Mouse (Mus musculus) midbrain, embryonic 14.5 days (tissue): Measurements from ENCODE around the gene Rai1. TPM values are rescaled to one million over a fixed set of nuclear protein-coding genes. Genes with fewer than 3 reads are reported as not detected.

Source experiments
- ATAC-seq: fragments of 200-750 bp; cut with Nextera tagmentation; 2 replicates; pipeline ENCODE4 v1.8.0; 2017; ENCODE audit warnings: moderate number of reproducible peaks, moderate library complexity; ENCODE audit not compliant: low FRiP score, low TSS enrichment
- DNase-seq: peaks from one replicate; pipeline ENCODE4 v3.0.0-alpha.2; 2015
- H3K27ac ChIP-seq: fragments of 300-500 bp; sonication (generic); replicated peaks from 2 replicates; pipeline ENCODE4 v1.5.1; 2014; ENCODE audit warnings: mild to moderate bottlenecking, low read depth, low read length, moderate library complexity
- H3K27me3 ChIP-seq: fragments of 300-500 bp; sonication (generic); 2 replicates; pipeline ENCODE4 v1.6.1; 2014; ENCODE audit warnings: low read length, control low read depth, mixed read lengths; ENCODE audit not compliant: control insufficient read depth, insufficient read depth
- H3K36me3 ChIP-seq: fragments of 300-500 bp; sonication (generic); 2 replicates; pipeline ENCODE4 v1.6.1; 2014; ENCODE audit warnings: low read length, control low read depth; ENCODE audit not compliant: control insufficient read depth, insufficient read depth
- H3K4me1 ChIP-seq: fragments of 300-500 bp; sonication (generic); 2 replicates; pipeline ENCODE4 v1.6.1; 2014; ENCODE audit warnings: mild to moderate bottlenecking, antibody characterized with exemption, low read length, control low read depth; ENCODE audit not compliant: control insufficient read depth, insufficient read depth
- H3K4me2 ChIP-seq: fragments of 300-500 bp; sonication (generic); 2 replicates; pipeline ENCODE4 v1.6.1; 2014; ENCODE audit warnings: mild to moderate bottlenecking, low read length, moderate library complexity
- H3K4me3 ChIP-seq: fragments of 300-500 bp; sonication (generic); replicated peaks from 2 replicates; pipeline ENCODE4 v1.5.1; 2014; ENCODE audit warnings: low read depth, low read length
- H3K9ac ChIP-seq: fragments of 300-500 bp; sonication (generic); replicated peaks from 2 replicates; pipeline ENCODE4 v1.6.1; 2014; ENCODE audit warnings: mild to moderate bottlenecking, low read length, moderate library complexity
- H3K9me3 ChIP-seq: fragments of 300-500 bp; sonication (generic); 2 replicates; pipeline ENCODE4 v1.6.1; 2016; ENCODE audit warnings: low read length, control low read depth, mixed read lengths; ENCODE audit not compliant: control insufficient read depth
- WGBS: fragments of 180-500 bp; shearing (Covaris S2); extraction: QIAGEN DNeasy Blood & Tissue Kit; methylation state at CpG from one replicate; pipeline ENCODE4 v1.1.7; 2014; 5-methylcytosine and 5-hydroxymethylcytosine counted together
- polyA plus RNA-seq: library from polyadenylated mRNA; unstranded; fragments of >200 nt; fragmentation: Nextera tagmentation; extraction: Ambion mirVana; gene quantifications from 2 replicates; pipeline ENCODE4 v1.2.1, GENCODE M21; 2014

Gene Rai1
- polyA plus RNA-seq, 1 experiment from 2014 or later, result 37.7 TPM

DNA sequence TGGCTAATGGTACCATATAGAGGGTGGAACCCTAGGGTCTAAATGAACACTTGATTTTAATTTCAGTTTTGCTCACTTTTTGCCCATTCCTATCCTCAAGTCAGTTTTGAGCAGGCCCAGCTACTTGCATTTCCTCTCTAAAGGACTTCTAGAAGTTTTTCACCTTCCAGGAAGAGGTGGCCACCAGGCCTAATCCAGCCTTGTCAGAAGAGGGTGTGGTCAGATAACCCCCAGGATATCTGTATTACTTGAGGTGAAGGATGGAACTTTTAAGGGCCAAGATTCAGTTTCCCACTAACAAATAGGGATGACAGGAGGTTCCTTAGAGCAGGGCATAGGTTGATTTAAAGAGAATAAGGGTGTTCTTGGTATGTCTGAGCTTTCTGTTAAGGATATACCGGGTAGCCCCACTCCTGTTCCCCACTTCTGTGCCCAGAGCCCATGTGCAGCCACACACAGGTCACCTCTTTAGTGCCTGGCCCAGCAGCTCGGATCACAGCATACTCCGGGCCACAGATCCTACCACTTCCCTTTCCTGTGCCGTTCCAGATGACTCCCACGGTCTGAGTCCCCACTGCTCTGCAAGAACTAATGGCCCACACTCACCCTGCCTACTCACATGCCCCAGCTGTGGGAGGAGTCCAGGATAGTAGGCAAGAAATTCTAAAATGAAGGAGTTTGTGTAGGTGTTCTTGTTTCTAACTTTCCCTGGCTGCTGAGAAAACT, 14.0 kb upstream of the Rai1 start:
- DNase-seq (no peak), ATAC-seq (no peak)
- H3K9me3 ChIP-seq, result no peaks in the 10 kb centered on the region
- 86% methylated on average over 5 of the region's 5 CpGs for WGBS
- H3K36me3 ChIP-seq, result no peaks in the 10 kb centered on the region
- H3K27me3 ChIP-seq, result no peaks in the 10 kb centered on the region
- no peak overlapping the region for H3K9ac ChIP-seq
- no peak overlapping the region for H3K4me2 ChIP-seq
- H3K4me3 ChIP-seq, result no peak overlapping the region
- peaks cover 38% of the 10 kb centered on the region for H3K4me1 ChIP-seq
- no peak overlapping the region for H3K27ac ChIP-seq

DNA sequence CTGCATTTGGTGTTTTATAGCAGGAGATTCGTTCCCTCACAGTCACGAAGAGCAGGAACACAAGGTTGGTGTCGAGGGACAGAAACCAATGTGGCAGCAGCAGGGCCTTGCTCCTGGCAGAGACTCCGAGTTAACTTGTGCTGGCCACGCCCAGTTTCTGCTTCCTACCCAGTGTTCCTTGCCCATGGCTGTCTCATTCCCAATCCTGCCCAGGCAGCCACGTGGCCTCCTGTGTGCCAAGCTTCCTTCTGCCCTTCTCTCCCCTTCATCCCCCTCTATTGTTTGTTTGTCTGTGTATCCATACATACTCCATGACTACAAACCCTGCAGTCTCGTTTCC, 13.4 kb upstream of the Rai1 start:
- Histone ChIP-seq H3K9me3 (no peaks in the 10 kb centered on the region), H3K4me1 (peaks cover 38% of the 10 kb centered on the region)
- 72% methylated on average over 7 of the region's 7 CpGs for WGBS

DNA sequence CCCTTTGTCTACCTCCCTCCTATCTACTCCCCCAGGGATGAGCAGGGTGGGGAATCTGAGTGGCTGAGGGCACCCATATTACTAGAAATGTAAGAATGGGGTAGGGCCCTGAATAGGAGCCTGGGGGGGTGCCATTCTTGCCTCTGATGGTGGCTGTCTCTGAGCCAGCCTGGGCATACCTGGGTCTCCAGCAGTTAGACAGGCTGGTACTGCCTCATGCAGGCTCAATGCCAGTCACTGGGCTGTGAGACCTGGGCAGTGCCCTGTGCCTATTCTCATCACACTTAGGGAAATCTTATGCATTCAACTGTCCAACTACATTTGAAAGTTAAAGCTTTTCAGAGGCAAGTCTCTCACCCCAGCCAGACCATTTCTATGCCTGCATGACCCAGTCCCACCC, 11.6 kb upstream of the Rai1 start:
- ATAC-seq (no peak), DNase-seq (no peak)
- H3K27me3 ChIP-seq, result no peaks in the 10 kb centered on the region
- no peaks in the 10 kb centered on the region for H3K36me3 ChIP-seq
- no peaks in the 10 kb centered on the region for H3K9me3 ChIP-seq
- H3K4me2 ChIP-seq, result no peak overlapping the region
- peak overlapping the region; percentile 83 for H3K27ac ChIP-seq
- H3K4me3 ChIP-seq, result no peak overlapping the region
- H3K4me1 ChIP-seq, result peaks cover 38% of the 10 kb centered on the region
- no peak overlapping the region for H3K9ac ChIP-seq

More for the DNA sequence above, 13.4 kb upstream of the Rai1 start:
- DNase-seq, result no peak
- Histone ChIP-seq H3K36me3 (no peaks in the 10 kb centered on the region), H3K27ac (no peak overlapping the region), H3K4me3 (no peak overlapping the region), H3K4me2 (no peak overlapping the region), H3K9ac (no peak overlapping the region), H3K27me3 (no peaks in the 10 kb centered on the region)
- no peak for ATAC-seq

DNA sequence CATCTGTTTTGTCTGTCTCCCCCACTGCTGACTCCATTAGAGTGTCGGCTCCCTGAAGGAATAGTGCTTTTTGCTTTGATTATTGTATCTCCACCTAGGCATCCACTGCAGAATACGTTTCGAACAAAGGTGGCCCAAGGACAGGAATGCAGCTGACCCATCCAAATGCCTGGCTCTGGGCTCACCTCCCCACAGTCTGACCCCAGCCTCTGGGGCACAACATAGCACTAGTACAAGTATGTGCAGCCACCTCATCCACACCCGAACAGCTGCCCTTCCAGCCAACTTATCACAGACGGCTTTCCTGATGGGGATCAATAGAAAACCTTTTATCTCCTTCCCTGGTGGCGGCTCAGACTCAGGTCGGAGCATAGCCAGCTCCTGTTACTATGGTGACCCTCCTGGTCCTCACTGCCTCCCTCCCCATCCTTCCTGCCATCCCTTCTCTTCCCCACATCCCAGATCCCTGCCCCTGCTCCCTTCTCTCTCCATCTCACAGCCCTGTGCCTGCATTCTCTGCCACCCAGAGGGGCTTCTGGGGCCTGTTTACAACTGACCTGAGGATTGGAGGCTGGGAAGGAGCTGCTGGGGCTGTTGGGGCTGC, 10.7 kb upstream of the Rai1 start:
- no peak overlapping the region for H3K4me3 ChIP-seq
- no peaks in the 10 kb centered on the region for H3K9me3 ChIP-seq
- peak overlapping the region; percentile 10 for H3K4me2 ChIP-seq
- H3K36me3 ChIP-seq, result no peaks in the 10 kb centered on the region
- H3K27ac ChIP-seq, result peak overlapping the region; percentile 83
- no peaks in the 10 kb centered on the region for H3K27me3 ChIP-seq
- H3K4me1 ChIP-seq, result peaks cover 32% of the 10 kb centered on the region
- ATAC-seq (peak; percentile 58; the same call in 1 of the 2 replicates), DNase-seq (peak; percentile 71)
- H3K9ac ChIP-seq, result peak overlapping the region; percentile 14; the same call in 1 of the 2 replicates
- WGBS, result 11% methylated on average over 7 of the region's 7 CpGs

DNA sequence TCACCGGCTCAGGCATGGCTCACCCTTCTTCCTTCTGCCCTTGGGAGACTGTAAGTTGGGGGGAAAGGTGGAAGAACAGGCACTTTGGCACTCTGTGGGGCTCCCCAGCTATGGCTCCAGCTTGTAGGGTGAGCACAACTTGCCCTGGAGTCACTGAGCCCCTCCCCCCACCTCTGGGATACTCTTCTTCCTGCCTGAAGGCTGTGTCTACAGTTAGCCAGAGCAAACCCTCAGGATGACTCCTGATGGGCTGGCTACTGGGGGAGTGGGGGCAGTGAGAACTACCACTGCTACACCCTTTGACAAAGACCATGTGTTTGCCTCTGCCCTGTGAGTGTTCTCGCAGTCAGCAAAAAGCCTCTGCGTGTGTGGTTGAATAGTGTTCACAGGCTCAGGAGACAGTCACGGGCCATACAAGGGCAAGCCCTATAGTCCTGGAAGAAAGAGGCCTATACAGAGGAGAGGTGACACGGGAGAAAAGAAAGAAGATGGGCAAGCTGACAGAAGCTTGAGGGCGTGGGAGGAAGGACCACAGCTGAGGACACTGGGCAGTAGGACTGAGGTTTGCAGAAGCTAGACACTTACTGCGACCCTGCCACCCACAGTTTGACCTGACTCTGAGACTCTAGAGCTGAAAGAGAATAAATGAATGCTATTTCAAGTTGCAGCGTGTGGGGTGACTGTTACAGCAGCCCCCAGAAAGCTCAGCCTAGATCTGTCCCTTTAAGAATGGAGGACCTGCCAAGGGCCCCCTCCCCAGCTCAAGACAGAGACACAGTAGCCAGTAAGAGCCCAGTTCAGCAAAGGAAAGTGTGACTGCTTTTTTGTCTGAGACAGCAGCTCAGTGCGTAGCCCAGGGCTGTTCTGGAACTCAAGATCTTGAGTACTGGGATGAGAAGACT, 9.7 kb upstream of the Rai1 start:
- 45% methylated on average over 9 of the region's 9 CpGs for WGBS
- DNase-seq, result peak; percentile 16
- Histone ChIP-seq H3K4me1 (peaks cover 28% of the 10 kb centered on the region), H3K9me3 (no peaks in the 10 kb centered on the region), H3K4me2 (0 out of 2 replicates have a peak overlapping the region, but pooled peaks have one; percentile 10), H3K36me3 (no peaks in the 10 kb centered on the region), H3K9ac (peak overlapping the region; percentile 14; the same call in 1 of the 2 replicates), H3K27ac (peak overlapping the region; percentile 83), H3K4me3 (no peak overlapping the region), H3K27me3 (no peaks in the 10 kb centered on the region)
- 0 out of 2 replicates have a peak, but pooled peaks have one; percentile 14 for ATAC-seq

DNA sequence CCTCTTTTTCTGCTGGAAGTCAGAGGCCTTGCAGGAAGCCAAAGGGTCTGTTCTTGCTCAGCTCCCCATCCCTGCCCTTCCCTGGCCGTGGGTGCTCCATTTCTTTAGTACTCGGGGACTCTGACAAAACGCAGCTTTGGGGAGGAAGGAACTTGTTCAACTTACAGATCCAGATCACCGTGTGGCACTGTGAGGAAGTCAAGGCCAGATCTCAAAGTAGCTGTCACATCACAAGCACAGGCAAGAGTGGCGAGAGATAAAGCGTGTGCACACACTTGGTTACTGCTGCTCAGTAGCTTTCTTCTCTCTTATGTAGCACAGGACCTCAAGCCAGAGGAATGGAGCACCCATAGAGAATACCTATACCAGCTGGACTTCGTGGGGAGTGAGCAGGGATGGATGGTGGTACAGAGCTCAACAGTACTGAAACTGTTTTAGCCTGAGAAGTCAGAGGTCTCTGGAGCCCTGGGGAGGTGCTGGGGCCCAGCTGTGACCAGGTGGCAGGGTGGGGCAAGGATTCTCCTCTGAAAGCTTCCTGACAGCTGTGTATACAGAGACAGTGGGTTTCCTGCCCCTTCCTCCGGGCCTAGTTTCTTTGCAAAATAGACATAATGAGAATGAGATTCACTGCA, 5.1 kb upstream of the Rai1 start:
- H3K9me3 ChIP-seq, result no peaks in the 10 kb centered on the region
- H3K4me3 ChIP-seq, result no peak overlapping the region
- no peaks in the 10 kb centered on the region for H3K27me3 ChIP-seq
- ATAC-seq (no peak), DNase-seq (no peak)
- H3K36me3 ChIP-seq, result no peaks in the 10 kb centered on the region
- WGBS, result 78% methylated on average over 8 of the region's 8 CpGs
- peaks cover 8% of the 10 kb centered on the region for H3K4me1 ChIP-seq
- no peak overlapping the region for H3K4me2 ChIP-seq
- no peak overlapping the region for H3K27ac ChIP-seq
- H3K9ac ChIP-seq, result no peak overlapping the region

DNA sequence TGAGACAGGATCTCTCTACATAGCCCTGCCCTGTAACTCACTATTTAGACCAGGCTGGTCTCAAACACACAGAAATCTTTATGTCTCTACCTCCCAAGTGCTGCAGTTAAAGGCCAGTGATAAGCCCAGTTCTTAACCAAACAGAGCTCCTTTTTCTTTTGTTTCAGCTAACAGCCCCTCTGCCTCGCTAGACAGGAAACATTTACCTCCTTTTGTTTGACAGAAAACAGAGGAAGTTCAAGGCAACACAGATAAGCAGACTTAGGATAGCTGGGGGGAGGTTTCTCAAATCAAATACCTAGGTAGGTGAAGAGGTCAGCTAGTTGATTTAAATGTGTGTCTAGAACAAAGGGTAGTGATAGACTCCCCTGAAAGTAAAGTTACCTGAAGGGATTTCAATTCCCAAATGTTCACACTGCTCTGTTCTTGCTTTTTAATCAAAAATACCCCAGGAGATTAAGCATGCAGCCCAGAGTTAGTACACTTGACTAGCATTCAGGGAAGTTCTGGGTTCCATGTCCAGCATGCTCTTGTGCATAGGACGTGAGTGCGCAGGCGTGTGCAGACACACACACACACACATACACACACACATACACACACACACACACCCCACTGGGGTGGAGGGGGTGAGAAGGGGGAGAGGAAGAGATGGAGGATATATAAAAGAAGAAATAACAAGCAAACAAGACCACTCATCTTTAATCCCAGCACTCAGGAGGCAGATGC, 3.8 kb upstream of the Rai1 start:
- ATAC-seq, result no peak
- DNase-seq, result no peak
- Histone ChIP-seq H3K9me3 (no peaks in the 10 kb centered on the region), H3K4me1 (no peaks in the 10 kb centered on the region), H3K27me3 (no peaks in the 10 kb centered on the region), H3K4me3 (no peak overlapping the region), H3K4me2 (no peak overlapping the region), H3K9ac (no peak overlapping the region), H3K27ac (no peak overlapping the region), H3K36me3 (no peaks in the 10 kb centered on the region)
- 77% methylated on average over 4 of the region's 4 CpGs for WGBS

DNA sequence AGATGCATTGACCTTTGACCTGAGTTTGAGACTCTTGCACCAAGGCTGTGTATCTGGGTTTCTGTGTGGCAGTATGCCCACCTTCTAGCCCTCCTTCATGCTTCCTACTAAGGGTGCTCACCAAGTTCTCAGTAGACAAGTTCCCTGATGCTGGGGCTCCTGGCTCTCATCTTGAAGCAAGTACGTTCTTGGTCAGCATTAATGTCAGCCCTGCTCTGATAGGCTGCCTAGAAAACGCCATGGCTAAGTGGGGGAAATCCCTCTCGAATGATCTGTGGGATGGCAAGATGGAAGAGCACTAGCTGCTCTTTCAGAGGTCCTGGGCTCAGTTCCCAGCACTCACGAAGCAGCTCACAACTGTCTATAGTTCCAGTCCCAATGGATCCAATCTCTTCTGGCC, 2.8 kb upstream of the Rai1 start:
- Histone ChIP-seq H3K4me1 (peaks cover 5% of the 10 kb centered on the region), H3K9me3 (no peaks in the 10 kb centered on the region), H3K27ac (no peak overlapping the region), H3K4me3 (no peak overlapping the region), H3K4me2 (no peak overlapping the region), H3K27me3 (no peaks in the 10 kb centered on the region), H3K36me3 (no peaks in the 10 kb centered on the region), H3K9ac (no peak overlapping the region)
- 82% methylated on average over 4 of the region's 4 CpGs for WGBS
- no peak for DNase-seq
- ATAC-seq, result no peak
